Mouse (Mus musculus) kidney, postnatal 36 days (tissue): ENCODE results near the gene Sycp1.

Source experiments
- DNase-seq, 2 experiments: peaks; one replicate each; pipeline ENCODE4 v3.0.0; 2021 to 2022; ENCODE audit warnings: mixed read lengths in 2 of 2

Sycp1 gene

DNA sequence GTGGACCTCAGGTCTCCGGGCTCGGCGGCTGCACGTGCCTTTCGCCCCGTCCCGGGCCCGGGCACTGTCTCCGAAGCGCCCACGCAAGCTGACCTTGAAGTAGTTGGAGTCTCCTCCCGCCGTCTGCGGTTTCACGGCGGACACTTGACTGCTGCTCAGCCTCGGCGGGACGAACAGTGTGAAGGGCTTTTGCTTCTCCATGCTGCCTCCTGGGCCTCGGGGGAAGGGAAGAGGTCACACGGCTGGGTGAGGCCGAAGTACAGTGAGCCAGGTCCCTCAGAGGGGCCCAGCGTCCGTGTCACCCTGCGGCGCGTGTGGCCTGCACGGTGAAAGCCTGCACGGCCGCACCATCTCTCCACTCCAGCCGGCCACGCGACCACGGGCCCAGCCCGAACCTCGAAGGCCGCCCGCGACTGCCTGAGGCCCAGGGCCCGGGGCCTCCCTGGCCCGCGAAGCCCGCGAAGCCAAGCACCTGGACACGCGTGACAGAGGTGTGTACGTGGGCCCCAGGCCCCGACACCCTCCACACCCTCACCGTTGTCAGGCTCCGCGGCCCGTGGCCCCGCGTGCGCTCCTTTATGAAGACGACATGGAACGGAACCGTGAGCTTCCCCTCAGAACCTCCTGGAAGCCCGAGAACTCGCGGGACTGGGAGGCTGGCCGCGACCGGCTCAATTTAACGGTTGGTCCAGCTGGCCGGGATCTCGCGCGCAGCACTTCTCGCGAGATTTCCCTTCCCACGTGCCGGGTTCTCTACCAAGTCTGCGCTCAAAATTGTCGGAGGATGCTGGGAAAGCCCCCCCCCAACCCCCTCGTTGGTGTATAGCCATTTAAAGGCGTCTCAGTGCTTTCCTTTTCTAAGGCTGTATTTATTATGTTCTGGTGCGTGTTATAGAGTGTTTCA, at the start of gene Sycp1:
Sycp1 (minus strand) TSS at position 650 of the 904 bp plus-strand sequence.
- DNase-seq: no peak

DNA sequence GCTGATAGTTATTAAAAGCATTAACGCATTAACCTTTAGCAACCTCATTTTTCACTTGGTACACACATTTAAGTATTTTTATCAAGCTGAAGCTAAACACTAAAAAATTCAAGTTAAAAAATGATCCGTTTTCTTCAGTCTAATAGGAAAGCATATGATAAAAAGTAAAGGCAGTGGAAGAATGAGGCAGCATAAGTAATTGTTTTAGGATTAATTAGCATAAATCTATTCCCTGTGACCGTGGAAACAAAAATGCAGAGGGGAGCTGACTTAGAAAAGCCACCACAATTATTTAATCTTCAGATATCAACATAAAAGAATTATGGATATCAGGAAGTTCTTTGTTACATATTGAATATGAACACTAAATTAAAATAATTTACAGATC, 44.4 kb upstream of the Sycp1 start:
- DNase-seq: no peak

DNA sequence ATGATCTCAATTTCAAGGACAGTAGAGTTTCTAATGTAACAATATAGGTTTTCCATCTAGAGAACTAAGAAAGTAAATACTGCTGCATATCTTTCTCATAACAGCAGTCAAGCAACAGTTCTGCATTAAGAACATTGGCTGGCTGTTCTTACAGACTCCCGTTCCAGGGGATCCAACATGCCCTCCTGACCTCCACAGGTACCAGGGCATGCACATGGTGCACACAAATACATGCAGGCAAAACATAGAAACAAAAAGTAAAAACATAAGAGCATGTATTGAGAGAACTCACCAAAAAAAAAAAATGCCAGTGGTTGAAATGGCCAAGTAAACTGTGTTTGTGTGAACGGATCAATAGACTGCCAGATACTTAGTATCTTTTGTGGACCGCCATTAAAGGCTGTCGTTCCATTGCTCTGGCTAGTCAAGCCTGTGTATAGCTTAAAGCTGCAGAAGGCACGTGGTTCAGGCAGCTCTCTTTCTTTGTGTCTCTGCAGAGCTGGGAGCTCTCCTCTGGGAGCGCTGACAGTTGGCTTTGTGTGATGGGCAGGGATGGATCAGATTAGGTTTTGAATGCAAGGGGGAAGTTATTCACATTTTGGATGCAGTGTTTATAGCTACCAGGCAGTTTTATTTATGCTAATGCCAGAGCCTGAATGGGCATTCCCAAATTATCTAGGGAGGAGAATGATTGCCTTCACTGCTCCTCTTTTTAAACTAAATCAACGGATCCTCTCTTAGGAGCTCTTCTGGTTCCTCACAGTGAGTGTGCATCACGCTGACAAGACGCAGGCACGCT, 43.8 kb upstream of the Sycp1 start:
- no peak for DNase-seq

DNA sequence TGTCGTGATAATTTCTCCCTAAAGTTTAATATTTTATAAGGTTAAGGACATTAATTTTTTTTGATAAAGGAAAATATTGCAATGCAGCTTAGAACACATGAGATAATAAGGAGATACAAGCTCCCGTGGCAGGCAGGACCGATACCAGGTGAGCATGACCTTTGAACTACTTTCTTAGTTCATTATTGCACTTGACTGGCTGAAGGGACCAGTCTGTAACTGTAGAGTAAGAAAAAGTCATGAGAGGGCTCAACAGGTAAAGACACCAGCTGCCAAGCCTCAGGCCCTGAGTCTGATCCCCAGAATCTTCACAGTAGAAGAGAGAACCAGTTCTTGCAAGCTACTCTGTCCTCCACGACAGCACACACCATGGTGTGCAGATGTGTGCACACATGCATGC, 41.0 kb upstream of the Sycp1 start:
- no peak for DNase-seq

DNA sequence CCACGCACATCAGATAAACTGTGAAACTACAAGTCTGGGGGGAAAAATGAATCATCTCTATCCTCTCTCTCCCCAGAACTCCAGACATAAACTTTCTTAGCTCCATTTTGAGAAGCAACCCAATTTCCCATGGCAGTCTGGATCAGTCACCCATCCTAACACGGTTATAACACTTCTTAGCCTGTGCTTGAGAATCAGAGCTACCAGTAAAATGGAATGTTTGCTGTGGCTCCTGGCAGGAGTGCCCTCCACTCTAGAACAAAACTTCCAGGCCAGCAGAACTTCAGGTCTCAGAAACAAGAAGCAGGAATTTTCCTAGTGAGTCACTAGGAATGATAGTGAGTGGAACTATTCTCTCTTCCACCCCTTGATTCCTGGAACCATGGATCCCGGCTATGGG, 34.6 kb upstream of the Sycp1 start:
- DNase-seq: no peak

DNA sequence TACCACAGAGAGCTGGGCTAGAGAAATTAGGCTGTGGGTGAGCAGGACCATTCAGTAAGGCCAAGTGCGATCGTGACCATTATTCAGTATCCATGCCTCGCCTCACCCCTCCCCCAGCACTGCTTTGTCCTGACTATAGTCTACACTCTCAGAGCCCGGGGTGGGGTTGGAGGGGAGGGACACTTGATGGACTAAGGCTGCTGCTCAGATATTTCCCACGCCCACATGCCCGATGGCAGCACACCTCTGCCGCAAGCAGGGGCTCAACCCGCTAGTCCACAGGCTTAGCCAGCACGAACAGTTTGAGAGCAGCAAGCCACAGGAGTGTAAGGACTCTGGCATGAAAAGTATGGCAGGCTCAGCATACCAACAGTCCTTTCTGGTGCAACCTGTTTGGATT, 34.2 kb upstream of the Sycp1 start:
- DNase-seq: no peak

DNA sequence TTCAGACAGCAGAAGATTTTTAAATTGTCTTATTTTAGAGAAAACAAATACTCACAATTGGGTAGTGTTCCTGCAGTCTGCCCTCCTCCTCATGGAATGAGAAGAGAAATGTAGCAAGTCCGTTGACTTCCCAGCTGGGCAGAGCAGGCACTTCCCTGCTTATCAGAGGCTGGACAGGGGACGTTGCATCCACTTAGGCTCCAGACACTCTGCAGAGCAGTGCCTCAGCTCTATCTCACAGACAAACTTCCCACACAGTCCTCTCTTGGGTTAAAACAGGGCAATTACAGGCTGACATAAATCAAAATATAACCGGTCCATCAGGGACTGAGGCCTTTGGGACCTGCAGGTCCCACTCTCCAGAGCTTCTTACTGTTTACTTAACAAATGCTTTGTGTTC, 28.1 kb upstream of the Sycp1 start, which contains the start of gene Nr1h5:
Nr1h5 (minus strand) TSS at position 101 of the 400 bp plus-strand sequence.
- no peak for DNase-seq

DNA sequence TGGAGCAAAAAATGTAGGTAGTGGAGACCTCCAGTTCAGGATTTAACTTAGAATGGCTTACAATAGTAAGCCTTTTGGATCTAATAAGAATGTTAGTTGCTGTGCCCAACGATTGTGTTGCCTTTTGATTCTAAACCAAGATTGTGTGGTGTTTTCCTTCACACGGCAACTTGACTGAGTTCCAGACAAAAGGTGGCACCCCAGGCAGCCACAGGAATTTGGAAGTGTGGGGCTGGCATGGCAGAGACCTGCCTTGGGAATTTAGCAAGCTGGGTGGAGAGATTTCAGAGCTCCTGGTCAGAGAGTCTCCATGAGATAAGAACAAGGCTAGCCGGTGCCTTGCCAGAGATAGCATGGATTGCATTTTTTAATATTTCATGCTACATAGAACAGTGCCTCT, 19.7 kb upstream of the Sycp1 start:
- DNase-seq: no peak

DNA sequence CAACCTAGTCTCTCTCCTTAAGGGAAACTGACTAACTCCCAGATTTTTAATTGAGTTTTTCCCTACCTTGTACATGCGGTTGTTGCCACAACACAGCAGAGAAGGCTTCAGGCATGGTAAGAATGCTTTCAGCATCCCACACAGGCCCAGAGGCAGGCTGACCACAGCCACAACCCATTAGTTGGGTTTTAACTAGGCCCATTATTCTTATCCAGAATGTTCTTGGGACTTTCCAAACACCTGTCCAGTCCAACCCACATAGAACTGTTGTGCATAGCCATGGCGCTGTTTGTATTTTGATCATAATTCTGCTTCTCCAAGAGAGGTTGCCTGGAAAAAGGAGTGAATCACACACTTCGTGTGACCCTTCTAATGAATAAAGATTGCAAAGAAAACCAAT, 19.2 kb upstream of the Sycp1 start:
- DNase-seq: no peak

DNA sequence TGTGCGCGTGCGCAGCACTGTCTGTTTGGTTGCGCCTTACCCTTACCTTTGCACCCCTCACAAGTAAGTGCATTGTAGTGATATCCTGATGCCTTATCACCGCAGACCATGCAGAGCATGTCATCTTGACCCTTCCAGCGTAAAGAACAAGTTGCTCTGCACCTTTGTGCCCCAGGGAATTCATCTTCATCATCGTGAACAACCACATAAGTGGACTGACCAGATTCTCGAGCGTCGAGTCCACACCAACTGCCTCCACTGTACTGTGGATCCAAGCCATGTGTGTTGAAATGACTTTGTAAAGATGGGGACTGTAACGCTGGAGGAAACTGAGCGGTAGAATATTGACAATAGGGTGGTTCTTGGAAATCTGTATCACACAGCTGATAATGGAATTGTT, 18.6 kb upstream of the Sycp1 start:
- DNase-seq: no peak

DNA sequence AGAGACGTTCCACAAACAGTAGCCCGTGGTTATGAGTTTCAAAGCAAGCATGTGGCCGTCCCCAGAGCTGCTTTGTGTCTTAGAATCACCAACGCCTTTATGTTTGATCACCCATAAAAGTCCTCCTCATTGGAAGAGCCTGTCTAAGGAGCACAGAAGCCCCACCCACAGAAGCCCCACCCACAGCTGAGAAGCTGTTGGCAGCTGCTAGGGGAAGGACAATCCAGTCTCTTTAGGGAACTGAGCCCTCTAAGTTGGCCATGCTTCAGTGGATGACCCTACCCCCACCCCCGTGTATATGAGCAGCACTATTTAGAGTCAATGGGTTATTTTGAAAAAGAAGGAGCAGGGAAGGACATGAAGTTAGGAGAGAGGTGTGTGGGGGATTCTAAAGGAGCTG, 11.0 kb upstream of the Sycp1 start:
- no peak for DNase-seq

DNA sequence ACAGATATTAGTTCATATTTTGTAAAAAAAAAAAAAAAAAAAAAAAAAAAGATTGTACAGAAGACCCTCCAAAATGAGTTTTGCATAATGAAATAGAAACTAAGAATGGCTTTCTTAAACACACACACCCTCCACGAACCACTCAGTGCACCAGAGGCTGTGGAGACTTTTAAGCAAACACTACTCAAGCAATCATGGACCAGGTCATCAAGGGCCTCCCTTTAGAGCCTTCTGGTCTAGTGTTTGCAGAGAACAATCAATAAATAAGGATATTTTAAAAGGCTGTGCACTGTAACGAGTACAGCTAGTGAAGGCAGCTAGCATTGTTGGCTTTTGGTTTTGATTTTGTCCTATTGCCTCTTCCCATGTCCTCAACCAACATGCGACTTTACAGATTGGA, 10.4 kb upstream of the Sycp1 start:
- DNase-seq: no peak

DNA sequence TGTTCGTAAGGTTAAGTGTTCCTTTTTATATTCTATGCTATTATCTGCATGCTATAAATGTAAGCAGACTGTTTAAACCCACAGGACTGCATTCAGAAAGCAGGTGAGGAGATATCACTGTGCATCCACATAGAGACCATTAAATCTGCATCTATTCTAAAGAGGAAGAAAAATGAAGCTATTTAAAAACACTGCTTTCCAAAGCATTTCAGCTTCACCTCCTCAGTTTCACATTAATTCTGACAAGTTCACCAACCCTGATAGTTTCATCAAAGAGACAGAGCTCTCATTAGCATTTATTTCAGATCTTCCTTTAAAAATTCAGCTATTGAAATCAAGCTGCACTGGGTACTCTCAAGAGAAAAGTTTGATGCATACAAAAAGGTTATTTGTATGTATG, 2.2 kb upstream of the Sycp1 start:
- DNase-seq: no peak

DNA sequence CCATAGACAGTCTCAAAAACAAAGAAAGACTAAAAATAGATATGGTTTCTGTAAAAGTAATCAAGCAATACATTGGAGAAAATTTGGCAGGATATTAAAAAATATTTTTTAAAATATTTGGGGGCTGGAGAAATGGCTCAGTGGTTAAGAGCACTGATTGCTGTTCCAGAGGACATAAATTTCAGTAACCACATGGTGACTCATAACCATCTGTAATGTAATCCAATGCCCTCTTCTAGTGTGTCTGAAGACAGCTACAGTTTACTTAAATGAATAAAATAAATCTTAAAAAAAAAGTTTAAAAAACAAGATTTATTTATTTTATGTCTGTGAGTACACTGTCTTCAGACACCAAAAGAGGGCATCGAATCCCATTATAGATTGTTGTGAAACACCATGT, 36.8 kb downstream of the Sycp1 start:
- no peak for DNase-seq

DNA sequence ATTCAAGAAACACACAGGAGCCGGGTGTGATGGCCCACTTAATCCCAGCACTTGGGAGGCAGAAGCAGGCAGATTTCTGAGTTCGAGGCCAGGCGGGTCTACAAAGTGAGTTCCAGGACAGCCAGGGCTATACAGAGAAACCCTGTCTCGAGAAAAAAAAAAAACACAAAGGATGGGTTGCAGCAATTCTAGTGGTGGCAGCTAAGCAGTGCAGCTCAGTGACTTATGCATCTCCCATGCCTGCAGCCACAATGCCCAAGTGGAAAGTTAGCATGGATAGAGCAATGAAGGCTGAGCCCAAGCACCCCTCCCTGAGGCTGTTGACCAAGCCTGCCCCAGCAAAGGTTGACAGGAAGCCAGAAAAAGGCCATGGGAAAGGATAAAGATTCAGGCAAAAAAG, 55.4 kb downstream of the Sycp1 start:
- no peak for DNase-seq

DNA sequence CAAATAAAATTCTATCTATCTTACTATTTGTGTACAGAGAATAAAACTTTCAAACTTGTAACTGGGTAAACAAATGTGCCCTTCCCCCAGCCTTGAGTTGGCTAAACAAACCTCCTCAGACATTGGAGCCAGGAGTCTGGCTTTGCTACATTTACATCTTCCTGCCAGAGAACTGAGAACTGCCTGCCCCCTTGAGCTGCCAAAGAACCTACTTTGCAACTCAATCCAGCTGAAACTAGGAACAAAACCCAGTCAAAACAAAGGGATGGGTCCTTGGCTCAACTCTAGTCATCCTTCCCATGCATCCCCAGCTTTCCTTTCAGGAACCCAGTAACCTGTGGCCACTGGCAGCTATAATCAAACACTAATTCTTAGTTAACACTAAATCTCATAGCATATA, 87.2 kb downstream of the Sycp1 start:
- DNase-seq: no peak

DNA sequence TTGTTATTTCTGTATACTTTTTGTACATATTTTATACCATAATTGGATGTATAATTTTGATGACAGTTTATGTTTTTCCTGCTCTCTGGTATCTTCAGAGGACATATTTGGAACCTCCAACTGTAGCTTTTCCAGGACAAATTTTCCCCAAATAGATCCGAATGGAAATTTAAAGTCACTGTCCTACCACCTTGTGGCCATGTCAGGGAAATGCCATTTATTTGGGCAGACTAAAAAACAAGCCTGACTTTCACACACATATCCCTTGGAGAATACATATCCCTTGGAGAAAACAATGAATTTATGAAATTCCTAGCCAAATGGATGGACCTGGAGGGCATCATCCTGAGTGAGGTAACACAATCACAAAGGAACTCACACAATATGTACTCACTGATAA, 93.5 kb downstream of the Sycp1 start:
- no peak for DNase-seq

DNA sequence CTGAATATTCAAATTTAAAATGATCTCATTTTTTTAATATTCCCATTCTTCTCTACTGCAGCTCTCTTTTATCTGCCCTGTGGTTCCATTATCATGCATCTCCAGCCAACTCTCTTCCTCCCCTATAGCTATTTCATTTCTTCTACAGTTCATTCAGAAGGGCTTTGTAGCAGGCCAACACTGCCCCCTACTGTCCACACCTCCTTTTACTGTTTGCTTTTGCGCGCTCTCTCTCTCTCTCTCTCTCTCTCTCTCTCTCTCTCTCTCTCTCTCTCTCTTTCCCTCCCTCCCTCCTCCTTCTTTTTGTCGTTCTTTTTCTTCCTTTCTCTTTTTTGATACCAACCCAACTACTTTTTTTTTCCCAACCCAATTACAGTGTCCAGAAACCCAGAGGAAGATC, 132.0 kb downstream of the Sycp1 start:
- DNase-seq: peak; percentile 66 to 90

DNA sequence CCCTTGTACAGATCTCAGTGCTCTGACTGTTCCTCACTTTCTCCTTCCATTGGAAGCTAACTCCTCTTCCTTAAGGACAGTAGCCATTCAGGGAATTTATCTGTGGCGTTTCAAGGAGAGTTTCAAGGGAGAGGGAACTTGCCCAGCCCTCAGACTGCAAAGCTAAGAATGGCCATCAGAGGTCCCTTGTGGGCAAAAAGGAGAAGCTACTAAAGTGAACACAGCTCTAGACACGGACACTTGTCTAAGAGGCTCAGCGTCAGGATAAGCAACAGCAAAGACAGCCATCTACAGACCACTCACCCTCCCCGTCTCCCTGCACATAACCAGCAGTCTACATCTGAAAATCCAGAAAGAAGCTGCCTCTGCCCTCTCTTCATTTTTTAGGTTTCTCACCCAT, 148.5 kb downstream of the Sycp1 start:
- no peak for DNase-seq

DNA sequence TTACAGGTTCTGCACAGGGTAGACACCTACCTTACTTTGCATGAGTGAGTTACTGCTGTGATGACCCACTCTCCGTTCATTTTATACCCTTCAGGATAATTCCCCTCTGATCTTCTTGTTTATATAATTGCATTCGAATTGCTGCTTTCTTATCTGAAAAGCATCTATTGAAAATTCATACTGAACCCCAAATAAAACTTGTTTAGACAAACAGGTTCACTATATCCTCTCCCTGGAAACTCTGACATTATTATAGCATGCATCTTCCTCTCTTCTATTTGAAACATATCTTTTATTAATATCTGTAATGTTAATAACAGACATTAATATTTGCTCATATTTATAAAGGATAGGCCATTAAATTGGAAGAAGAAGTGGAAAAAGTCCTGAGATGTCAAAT, 153.3 kb downstream of the Sycp1 start, which contains the start of gene Tshb:
Tshb (minus strand) TSS at position 101 of the 400 bp plus-strand sequence.
- no peak for DNase-seq

DNA sequence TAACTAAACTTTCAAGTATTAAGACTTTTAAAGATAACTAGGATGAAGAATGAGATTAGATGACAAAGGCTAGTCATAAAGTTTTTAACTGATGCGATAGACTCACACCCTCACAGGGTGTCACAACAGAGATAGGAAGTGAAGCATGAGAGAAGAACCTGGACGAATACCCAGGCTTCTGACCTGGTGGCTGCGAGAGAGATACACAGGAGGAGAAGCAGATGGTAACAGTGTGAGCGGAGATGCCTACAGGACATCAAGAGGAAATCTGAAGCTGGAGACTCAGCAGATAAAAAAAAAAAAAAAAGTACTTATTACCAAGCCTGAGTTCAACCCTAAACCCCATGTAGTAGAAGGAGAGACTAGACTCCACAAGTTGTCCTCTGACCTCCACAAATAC, 162.9 kb downstream of the Sycp1 start:
- no peak for DNase-seq
